Mouse (Mus musculus): Measurements from ENCODE around the gene Fuz.

- TF ChIP-seq POLR2A (IDR thresholded peaks at IDR 0.05; ENCODE audit: extremely low read depth, insufficient read depth, low read length) = no peak
- TF ChIP-seq CTCF (IDR thresholded peaks at IDR 0.05; ENCODE audit: extremely low read depth, insufficient read depth, low read length) = no peak
Observed at GRCm38 (mm10) chr7:44894175-44894574, 1.7 kb upstream of the Fuz start.

Measured in cortical plate, adult 2 months (tissue).